Mouse (Mus musculus) forelimb bud, embryonic 11.5 days (tissue): ENCODE results near the gene Scn1b.

Experiments used
- DNase-seq: peaks from one replicate; pipeline ENCODE4 v3.0.0-alpha.2; 2012; ENCODE audit warnings: low read depth, low spot score

Scn1b gene

GRCm38 (mm10) chr7:31116721-31117145 lies 10.1 kb downstream of the Scn1b start:
- no peak for DNase-seq

GRCm38 (mm10) chr7:31115587-31116043 lies 11.2 kb downstream of the Scn1b start:
- DNase-seq = no peak

- no peak for DNase-seq
Measured at GRCm38 (mm10) chr7:31115182-31115581, 11.6 kb downstream of the Scn1b start, which contains the start of gene Hpn. Gene Hpn, minus strand, starts transcription at chr7:31115290.

GRCm38 (mm10) chr7:31114646-31115045 lies 12.2 kb downstream of the Scn1b start:
- no peak for DNase-seq

- no peak for DNase-seq
Measured at GRCm38 (mm10) chr7:31113800-31114199, 13.0 kb downstream of the Scn1b start.

- DNase-seq = no peak
Measured at GRCm38 (mm10) chr7:31112036-31112435, 14.8 kb downstream of the Scn1b start.

GRCm38 (mm10) chr7:31110861-31111385 lies 15.9 kb downstream of the Scn1b start:
- DNase-seq = no peak

GRCm38 (mm10) chr7:31109796-31110195 lies 17.0 kb downstream of the Scn1b start:
- DNase-seq = no peak

GRCm38 (mm10) chr7:31109091-31109490 lies 17.7 kb downstream of the Scn1b start:
- DNase-seq = no peak

GRCm38 (mm10) chr7:31107781-31108180 lies 19.0 kb downstream of the Scn1b start:
- no peak for DNase-seq

GRCm38 (mm10) chr7:31106166-31106565 lies 20.6 kb downstream of the Scn1b start:
- no peak for DNase-seq

GRCm38 (mm10) chr7:31105061-31105768 lies 21.6 kb downstream of the Scn1b start:
- no peak for DNase-seq

GRCm38 (mm10) chr7:31100786-31101185 lies 26.0 kb downstream of the Scn1b start:
- no peak for DNase-seq

GRCm38 (mm10) chr7:31099612-31099982 lies 27.2 kb downstream of the Scn1b start:
- DNase-seq = no peak

- no peak for DNase-seq
Measured at GRCm38 (mm10) chr7:31098697-31099611, 27.8 kb downstream of the Scn1b start.

GRCm38 (mm10) chr7:31097583-31098248 lies 29.1 kb downstream of the Scn1b start:
- DNase-seq = peak; percentile 92

- DNase-seq = no peak
Measured at GRCm38 (mm10) chr7:31096892-31097564, 29.8 kb downstream of the Scn1b start.

GRCm38 (mm10) chr7:31094774-31095501 lies 31.9 kb downstream of the Scn1b start:
- DNase-seq = no peak

GRCm38 (mm10) chr7:31089721-31090120 lies 37.1 kb downstream of the Scn1b start:
- DNase-seq = no peak

GRCm38 (mm10) chr7:31088206-31088605 lies 38.6 kb downstream of the Scn1b start:
- DNase-seq = no peak
